Mouse (Mus musculus) ES-E14 (cell line): ENCODE measurements around the gene Slc1a2.

Experiments
- CHD2 ChIP-seq: IDR thresholded peaks from 2 replicates; pipeline ENCODE4 v1.6.1; 2014; ENCODE audit warnings: mild to moderate bottlenecking, low read depth, low read length, inconsistent platforms
- MAFK ChIP-seq: IDR thresholded peaks from 2 replicates; pipeline ENCODE4 v1.6.1; 2014; ENCODE audit warnings: mild to moderate bottlenecking, low read depth, low read length, inconsistent platforms; ENCODE audit not compliant: insufficient read depth
- ZC3H11A ChIP-seq: IDR thresholded peaks from 2 replicates; pipeline ENCODE4 v1.6.1; 2012; ENCODE audit warnings: low read depth, mild to moderate bottlenecking, inconsistent platforms, low read length, borderline replicate concordance

- TF ChIP-seq MAFK (no peak), CHD2 (no peak), ZC3H11A (no peak)
These were observed 5.4 kb downstream of the Slc1a2 start for GRCm38 (mm10) chr2:102663865-102664264.
